Mouse (Mus musculus) cortical plate, adult 2 months (tissue): Measurements from ENCODE around the gene Lrrc14b.

Experiments used
- CTCF ChIP-seq: fragments of 200-500 bp; IDR thresholded peaks from 2 replicates; pipeline ENCODE4 v1.5.1; 2011; ENCODE audit warnings: mild to moderate bottlenecking, control low read depth, low read length; ENCODE audit not compliant: insufficient read depth; ENCODE audit errors: extremely low read depth
- POLR2A ChIP-seq: fragments of 200-500 bp; IDR thresholded peaks from 2 replicates; pipeline ENCODE4 v1.6.1; 2011; ENCODE audit warnings: mild to moderate bottlenecking, low read length, control low read depth; ENCODE audit not compliant: insufficient read depth; ENCODE audit errors: extremely low read depth

DNA sequence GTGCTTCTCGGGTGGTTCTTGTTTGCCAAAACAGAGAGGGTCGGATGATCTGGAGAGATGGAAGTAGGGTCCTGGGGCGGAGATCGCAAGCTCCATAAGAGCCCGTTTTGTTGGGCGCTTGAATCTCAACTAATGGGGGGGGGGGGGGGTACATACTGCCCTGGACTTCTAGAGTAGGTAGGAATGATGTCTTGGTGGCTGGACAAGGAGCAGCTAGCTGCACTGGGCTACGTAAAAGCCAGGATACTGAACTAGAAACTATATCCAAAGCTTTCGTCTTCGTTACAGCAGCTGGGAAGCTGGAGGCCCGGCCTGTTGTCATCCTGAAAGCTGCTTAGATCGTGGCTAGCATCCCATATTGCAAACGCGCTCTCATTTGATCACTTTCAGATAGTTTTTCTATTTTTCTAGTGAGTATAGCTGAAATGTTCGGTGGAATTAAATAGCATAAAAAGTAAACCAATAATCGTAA lies 13.3 kb downstream of the Lrrc14b start:
- TF ChIP-seq CTCF, result no peak
- TF ChIP-seq POLR2A, result no peak
